Comparison of ENCODE assay signal across 1 mouse cellular context in the genomic region with DNA sequence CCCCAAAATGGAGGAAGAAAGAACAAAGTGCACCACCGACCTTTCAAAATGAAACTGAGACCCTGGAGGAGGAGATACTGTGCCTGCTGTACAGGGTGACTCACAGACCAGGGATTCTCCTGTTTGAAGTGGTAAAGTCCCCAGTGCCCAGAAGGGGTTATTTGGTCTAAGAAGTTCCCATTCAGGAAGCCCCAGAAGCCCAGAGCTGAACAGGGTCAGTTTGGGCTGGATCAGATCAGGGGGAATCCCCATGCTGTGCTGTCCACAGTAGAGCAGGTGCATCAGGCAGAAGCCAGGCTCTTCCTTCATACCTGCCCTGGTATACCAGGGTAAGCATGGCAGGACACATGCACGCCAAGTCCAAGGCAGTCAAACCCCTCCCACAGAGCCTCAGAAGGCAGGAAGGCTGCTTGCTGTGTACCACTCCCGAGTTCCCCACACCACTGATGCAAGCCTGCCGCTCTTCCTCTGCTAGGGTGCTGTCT.
TF ChIP-seq lines count a peak whose summit lies in the region.

No protein-coding gene starts in this region.

TF ChIP-seq in CH12.LX, 34 proteins besides CTCF, POLR2A, EP300 and RAD21:
- TF ChIP-seq POLR2AphosphoS2 (IDR thresholded peaks at IDR 0.05; ENCODE audit: low read depth, low read length) = no peak; the same call in 1 of the 2 replicates
- no peak for TF ChIP-seq CHD1 (IDR thresholded peaks at IDR 0.05; ENCODE audit: low read depth, low read length)
- TF ChIP-seq HCFC1 (IDR thresholded peaks at IDR 0.05; ENCODE audit: low read depth, low read length) = peak; percentile 58
- TF ChIP-seq BHLHE40 (IDR thresholded peaks at IDR 0.05; ENCODE audit: low read depth, low read length) = peak; percentile 79
- TF ChIP-seq ZMIZ1 (IDR thresholded peaks at IDR 0.05; ENCODE audit: low read depth, low read length) = peak; percentile 52; the same call in 1 of the 2 replicates
- TF ChIP-seq GABPA (IDR thresholded peaks at IDR 0.05; ENCODE audit: insufficient replicate concordance, low read depth, low read length) = no peak
- no peak for TF ChIP-seq E2F4 (IDR thresholded peaks at IDR 0.05; ENCODE audit: insufficient replicate concordance, low read depth, low read length)
- TF ChIP-seq MAZ (IDR thresholded peaks at IDR 0.05; ENCODE audit: low read depth, low read length) = peak; percentile 94
- TF ChIP-seq NELFE (IDR thresholded peaks at IDR 0.05; ENCODE audit: low read depth, low read length) = 0 out of 2 replicates have a peak, but pooled peaks have one; percentile 47
- TF ChIP-seq USF1 (IDR thresholded peaks at IDR 0.05; ENCODE audit: low read depth, low read length) = no peak
- peak; percentile 81 for TF ChIP-seq CHD2 (IDR thresholded peaks at IDR 0.05; ENCODE audit: low read length)
- 0 out of 2 replicates have a peak, but pooled peaks have one; percentile 27 for TF ChIP-seq TBP (conservative IDR thresholded peaks at IDR 0.05; ENCODE audit: low read depth, low read length)
- TF ChIP-seq JUND (conservative IDR thresholded peaks at IDR 0.05; ENCODE audit: low read depth, low read length) = peak; percentile 59
- peak; percentile 93 for TF ChIP-seq TCF12 (IDR thresholded peaks at IDR 0.05; ENCODE audit: low read depth, low read length)
- TF ChIP-seq NRF1 (IDR thresholded peaks at IDR 0.05; ENCODE audit: low read depth, low read length) = no peak
- peak; percentile 62 for TF ChIP-seq JUN (IDR thresholded peaks at IDR 0.05; ENCODE audit: insufficient read depth, low read depth, low read length)
- 0 out of 2 replicates have a peak, but pooled peaks have one; percentile 25 for TF ChIP-seq KAT2A (IDR thresholded peaks at IDR 0.05; ENCODE audit: insufficient replicate concordance, low read length)
- TF ChIP-seq SIN3A (IDR thresholded peaks at IDR 0.05; ENCODE audit: low read length) = peak; percentile 91
- TF ChIP-seq SMC3 (IDR thresholded peaks at IDR 0.05; ENCODE audit: low read depth, low read length) = peak; percentile 13; the same call in 1 of the 2 replicates
- TF ChIP-seq MAX (IDR thresholded peaks at IDR 0.05; ENCODE audit: low read length) = peak; percentile 56; the same call in 1 of the 2 replicates
- TF ChIP-seq ELF1 (IDR thresholded peaks at IDR 0.05; ENCODE audit: low read depth, low read length) = peak; percentile 72; the same call in 1 of the 2 replicates
- 0 out of 2 replicates have a peak, but pooled peaks have one; percentile 78 for TF ChIP-seq MYC (IDR thresholded peaks at IDR 0.05; ENCODE audit: low read depth, low read length)
- peak; percentile 67; the same call in 1 of the 2 replicates for TF ChIP-seq MXI1 (IDR thresholded peaks at IDR 0.05; ENCODE audit: low read depth, low read length)
- peak; percentile 96 for TF ChIP-seq MEF2A (IDR thresholded peaks at IDR 0.05; ENCODE audit: borderline replicate concordance, low read depth, low read length)
- no peak for TF ChIP-seq USF2 (conservative IDR thresholded peaks at IDR 0.05; ENCODE audit: low read depth, low read length)
- no peak for TF ChIP-seq PAX5 (IDR thresholded peaks at IDR 0.05; ENCODE audit: low read length)
- TF ChIP-seq ETS1 (conservative IDR thresholded peaks at IDR 0.05; ENCODE audit: low read depth, low read length) = peak; percentile 95
- no peak; the same call in none of the 2 replicates for TF ChIP-seq UBTF (IDR thresholded peaks at IDR 0.05; ENCODE audit: low read depth, low read length)
- peak; percentile 61 for TF ChIP-seq ZNF384 (IDR thresholded peaks at IDR 0.05; ENCODE audit: low read depth, low read length)
- TF ChIP-seq MAFK (IDR thresholded peaks at IDR 0.05; ENCODE audit: insufficient replicate concordance, low read length) = peak; percentile 61; the same call in 1 of the 2 replicates
- no peak for TF ChIP-seq ZC3H11A (IDR thresholded peaks at IDR 0.05; ENCODE audit: low read depth, low read length)
- TF ChIP-seq IRF4 (IDR thresholded peaks at IDR 0.05; ENCODE audit: low read depth, low read length) = peak; percentile 96
- no peak for TF ChIP-seq ZKSCAN1 (IDR thresholded peaks at IDR 0.05; ENCODE audit: borderline replicate concordance, low read depth, low read length)
- peak; percentile 94 for TF ChIP-seq RCOR1 (conservative IDR thresholded peaks at IDR 0.05; ENCODE audit: low read depth, low read length)
